In the genomic region with DNA sequence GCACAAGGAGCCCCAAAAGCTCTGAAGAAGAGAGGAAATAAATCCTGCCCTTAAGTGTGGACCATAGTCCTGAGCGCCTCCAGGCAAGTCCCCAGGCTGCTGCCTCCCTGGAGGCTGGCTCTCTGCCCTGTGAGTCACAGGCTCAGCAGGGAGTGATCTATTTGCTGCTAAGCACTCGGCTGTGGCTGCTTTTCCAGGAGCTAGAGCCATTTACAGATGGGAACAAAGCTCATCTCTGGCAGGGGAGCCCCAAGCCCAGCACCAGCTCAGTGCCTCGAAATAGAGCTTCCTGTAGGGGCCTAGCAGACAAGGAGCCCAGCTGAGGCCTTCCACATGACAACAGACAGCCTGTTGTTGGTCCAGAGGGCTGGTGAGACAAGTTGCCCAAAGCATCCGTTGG, we compare ENCODE assay signal across 8 mouse cellular contexts. TPM values are rescaled to one million over a fixed set of nuclear protein-coding genes. Genes with fewer than 3 reads are reported as not detected.
DNase-seq lines count a peak whose midpoint lies in the region; ATAC-seq lines count a peak whose summit lies in the region.

No protein-coding gene starts in this region.

- H3K27me3 ChIP-seq in heart, embryonic 10.5 days (ENCODE audit: insufficient read depth, poor library complexity, severe bottlenecking), result peaks cover 47% of the 10 kb centered on the region
- no peaks in the 10 kb centered on the region for H3K27me3 ChIP-seq in hindbrain, embryonic 15.5 days
- no peaks in the 10 kb centered on the region for H3K27me3 ChIP-seq in midbrain, embryonic 13.5 days
- no peaks in the 10 kb centered on the region for H3K27me3 ChIP-seq in liver, embryonic 11.5 days (replicated peaks; ENCODE audit: control insufficient read depth, insufficient read depth, low read length)

- ATAC-seq in hindbrain, embryonic 15.5 days (ENCODE audit: low FRiP score, low read depth), result peak; percentile 27
- ATAC-seq in midbrain, embryonic 13.5 days, result peak; percentile 31; the same call in 1 of the 2 replicates
- no peak for ATAC-seq in liver, embryonic 11.5 days (replicated peaks; ENCODE audit: low FRiP score)

- peak; percentile 96 for DNase-seq in heart, adult 11 months
- DNase-seq in heart, embryonic 10.5 days (ENCODE audit: low spot score), result no peak
- DNase-seq in Muller cell, postnatal 12 days (ENCODE audit: inconsistent ontology term), result peak; percentile 86
- DNase-seq in cerebellum, postnatal 14 days, result peak; percentile 48 to 64
- no peak for DNase-seq in thymus, postnatal 4 days
- DNase-seq in liver, embryonic 11.5 days (ENCODE audit: low spot score), result no peak

- H3K4me2 ChIP-seq in hindbrain, embryonic 15.5 days, result no peak overlapping the region
- no peak overlapping the region for H3K4me2 ChIP-seq in midbrain, embryonic 13.5 days (replicated peaks)
- no peak overlapping the region for H3K4me2 ChIP-seq in liver, embryonic 11.5 days

- 22% methylated on average over 4 of the region's 4 CpGs for WGBS in heart, embryonic 10.5 days
- 17% methylated on average over 4 of the region's 4 CpGs for WGBS in hindbrain, embryonic 15.5 days
- 16% methylated on average over 4 of the region's 4 CpGs for WGBS in midbrain, embryonic 13.5 days
- 29% methylated on average over 4 of the region's 4 CpGs for WGBS in liver, embryonic 11.5 days

- no peaks in the 10 kb centered on the region for H3K9me3 ChIP-seq in heart, embryonic 10.5 days
- H3K9me3 ChIP-seq in hindbrain, embryonic 15.5 days, result no peaks in the 10 kb centered on the region
- no peaks in the 10 kb centered on the region for H3K9me3 ChIP-seq in midbrain, embryonic 13.5 days
- H3K9me3 ChIP-seq in liver, embryonic 11.5 days (ENCODE audit: control insufficient read depth, low read length), result no peaks in the 10 kb centered on the region

- 0 out of 2 replicates have a peak, but pooled peaks cover 4% of the 10 kb centered on the region for H3K4me1 ChIP-seq in heart, embryonic 10.5 days
- peaks cover 24% of the 10 kb centered on the region for H3K4me1 ChIP-seq in hindbrain, embryonic 15.5 days (replicated peaks)
- peaks cover 13% of the 10 kb centered on the region for H3K4me1 ChIP-seq in midbrain, embryonic 13.5 days (replicated peaks)
- H3K4me1 ChIP-seq in liver, embryonic 11.5 days (replicated peaks; ENCODE audit: control insufficient read depth, insufficient read depth, low read length), result no peaks in the 10 kb centered on the region

- H3K4me3 ChIP-seq in heart, embryonic 10.5 days, result no peak overlapping the region
- H3K4me3 ChIP-seq in hindbrain, embryonic 15.5 days, result no peak overlapping the region
- H3K4me3 ChIP-seq in midbrain, embryonic 13.5 days (replicated peaks), result no peak overlapping the region
- H3K4me3 ChIP-seq in liver, embryonic 11.5 days (ENCODE audit: low read depth, low read length), result no peak overlapping the region

- no peaks in the 10 kb centered on the region for H3K36me3 ChIP-seq in heart, embryonic 10.5 days
- H3K36me3 ChIP-seq in hindbrain, embryonic 15.5 days, result no peaks in the 10 kb centered on the region
- H3K36me3 ChIP-seq in midbrain, embryonic 13.5 days, result no peaks in the 10 kb centered on the region
- H3K36me3 ChIP-seq in liver, embryonic 11.5 days (ENCODE audit: control insufficient read depth, insufficient read depth, low read length), result no peaks in the 10 kb centered on the region

- no peak overlapping the region for H3K9ac ChIP-seq in hindbrain, embryonic 15.5 days
- H3K9ac ChIP-seq in midbrain, embryonic 13.5 days (replicated peaks), result no peak overlapping the region
- no peak overlapping the region for H3K9ac ChIP-seq in liver, embryonic 11.5 days (ENCODE audit: low read depth, low read length)

- H3K27ac ChIP-seq in heart, embryonic 10.5 days, result no peak overlapping the region
- H3K27ac ChIP-seq in hindbrain, embryonic 15.5 days (replicated peaks), result peak overlapping the region; percentile 4
- H3K27ac ChIP-seq in midbrain, embryonic 13.5 days, result 0 out of 2 replicates have a peak overlapping the region, but pooled peaks have one; percentile 27
- no peak overlapping the region for H3K27ac ChIP-seq in liver, embryonic 11.5 days (ENCODE audit: low read depth, low read length)

RNA-seq across cellular contexts. Expression of gene Kcnd3, which starts 37.5 kb away (rescaled TPM):
- polyA plus RNA-seq in heart, embryonic 10.5 days (2016; fragmentation: Nextera tagmentation; extraction: Ambion mirVana), result 0.47 and 0.58 TPM in 2 replicates
- polyA plus RNA-seq in hindbrain, embryonic 15.5 days (2015; fragmentation: Nextera tagmentation; extraction: Ambion mirVana), result 10.0 and 10.4 TPM in 2 replicates
- 8.1 and 10.2 TPM in 2 replicates for polyA plus RNA-seq in midbrain, embryonic 13.5 days (2015; fragmentation: Nextera tagmentation; extraction: Ambion mirVana)
- 0.22 and 0.37 TPM in 2 replicates for polyA plus RNA-seq in liver, embryonic 11.5 days (2014; fragmentation: Nextera tagmentation; extraction: Ambion mirVana)

Comparison
In these comparisons a context has a peak if more than half of its experiments do, and no peak if none do; other contexts are left out.
1. DNase-seq: peak in heart, adult 11 months (single experiment), Muller cell, postnatal 12 days (single experiment) and cerebellum, postnatal 14 days (2 of 2); none in heart, embryonic 10.5 days (single experiment), thymus, postnatal 4 days (single experiment) and liver, embryonic 11.5 days (single experiment).
2. H3K27ac ChIP-seq: peak in hindbrain, embryonic 15.5 days (single experiment) and midbrain, embryonic 13.5 days (single experiment); none in heart, embryonic 10.5 days (single experiment) and liver, embryonic 11.5 days (single experiment).